Mouse (Mus musculus) inflammation-experienced regulatory T-cells (primary cell): Measurements from ENCODE around the gene Nlrp5. TPM values are rescaled to one million over a fixed set of nuclear protein-coding genes. Genes with fewer than 3 reads are reported as not detected.

Experiments used
- polyA plus RNA-seq, 2 experiments: library from polyadenylated mRNA; unstranded; fragments of 100-300 nt; shearing (Covaris generic); gene quantifications; one replicate each; pipeline ENCODE4 v1.2.1; 2017

Gene Nlrp5
- under 1 TPM; 0.05 to 0.61 TPM for polyA plus RNA-seq

GRCm38 (mm10) chr7:23385589-23385988 is at the start of gene Nlrp5:
TSS of gene Nlrp5 (plus strand) at chr7:23385889.

Other genes starting within 250 kb of the Nlrp5 start
- 1 to 10 TPM in 1 of 2 experiments, under 1 TPM in 1; 0.11 to 1.3 TPM for gene Gm10662, start 241.4 kb upstream of the Nlrp5 start, polyA plus RNA-seq
- under 1 TPM in 1 of 2 experiments, not detected in 1; 0.32 TPM for gene Vmn1r165, start 168.6 kb upstream of the Nlrp5 start, polyA plus RNA-seq
- gene Vmn1r166, start 134.2 kb upstream of the Nlrp5 start, polyA plus RNA-seq, result under 1 TPM in 1 of 2 experiments, not detected in 1; 0.34 TPM
- not detected for gene Gm6902, start 107.0 kb upstream of the Nlrp5 start, polyA plus RNA-seq
- gene Nlrp4e, start 84.7 kb upstream of the Nlrp5 start, polyA plus RNA-seq, result under 1 TPM; 0.19 to 0.93 TPM
- gene Vmn1r167, start 121.3 kb downstream of the Nlrp5 start, polyA plus RNA-seq, result not detected
- not detected for gene Vmn1r168, start 153.8 kb downstream of the Nlrp5 start, polyA plus RNA-seq
- gene Vmn1r169, start 189.6 kb downstream of the Nlrp5 start, polyA plus RNA-seq, result under 1 TPM in 1 of 2 experiments, not detected in 1; 0.83 TPM
- gene Vmn1r170, start 220.3 kb downstream of the Nlrp5 start, polyA plus RNA-seq, result not detected
- gene Vmn1r171, start 244.8 kb downstream of the Nlrp5 start, polyA plus RNA-seq, result not detected